Mouse (Mus musculus) limb, embryonic 14.5 days (tissue): Measurements from ENCODE around the gene Gdpd4. TPM values are rescaled to one million over a fixed set of nuclear protein-coding genes. Genes with fewer than 3 reads are reported as not detected.
A peak's percentile ranks its signal among the peaks of the same experiment; 100 is the strongest.

Experiments used
- ATAC-seq: fragments of 200-750 bp; cut with Nextera tagmentation; 2 replicates; pipeline ENCODE4 v1.8.0; 2017; ENCODE audit warnings: low read depth, moderate number of reproducible peaks, moderate TSS enrichment; ENCODE audit not compliant: low FRiP score
- DNase-seq: peaks from one replicate; pipeline ENCODE4 v3.0.0-alpha.2; 2015; ENCODE audit warnings: low spot score
- H3K27ac ChIP-seq: fragments of 300-500 bp; sonication (generic); replicated peaks from 2 replicates; pipeline ENCODE4 v1.5.1; 2014; ENCODE audit warnings: low read depth, mild to moderate bottlenecking, low read length, moderate library complexity, mixed read lengths
- H3K27me3 ChIP-seq: fragments of 300-500 bp; sonication (generic); 2 replicates; pipeline ENCODE4 v1.6.1; 2014; ENCODE audit warnings: low read length, mixed read lengths; ENCODE audit not compliant: control insufficient read depth, insufficient read depth
- H3K36me3 ChIP-seq: fragments of 300-500 bp; sonication (generic); 2 replicates; pipeline ENCODE4 v1.6.1; 2014; ENCODE audit warnings: mild to moderate bottlenecking, low read length, moderate library complexity, mixed read lengths; ENCODE audit not compliant: control insufficient read depth, insufficient read depth
- H3K4me1 ChIP-seq: fragments of 300-500 bp; sonication (generic); 2 replicates; pipeline ENCODE4 v1.6.1; 2014; ENCODE audit warnings: antibody characterized with exemption, low read length, mixed read lengths; ENCODE audit not compliant: control insufficient read depth, insufficient read depth
- H3K4me2 ChIP-seq: fragments of 300-500 bp; sonication (generic); replicated peaks from 2 replicates; pipeline ENCODE4 v1.6.1; 2014; ENCODE audit warnings: low read depth, mild to moderate bottlenecking, low read length, moderate library complexity; ENCODE audit not compliant: severe bottlenecking
- H3K4me3 ChIP-seq: fragments of 300-500 bp; sonication (generic); replicated peaks from 2 replicates; pipeline ENCODE4 v1.5.1; 2014; ENCODE audit warnings: low read length
- H3K9ac ChIP-seq: fragments of 300-500 bp; sonication (generic); 2 replicates; pipeline ENCODE4 v1.6.1; 2014; ENCODE audit warnings: mild to moderate bottlenecking, low read depth, low read length, moderate library complexity; ENCODE audit not compliant: severe bottlenecking
- H3K9me3 ChIP-seq: fragments of 300-500 bp; sonication (generic); 2 replicates; pipeline ENCODE4 v1.6.1; 2016; ENCODE audit warnings: low read length; ENCODE audit not compliant: control insufficient read depth
- POLR2A ChIP-seq: fragments of 200-500 bp; IDR thresholded peaks from 2 replicates; pipeline ENCODE4 v1.8.0; 2012; ENCODE audit warnings: inconsistent platforms, mild to moderate bottlenecking, moderate library complexity, borderline replicate concordance; ENCODE audit not compliant: insufficient read depth, insufficient read length; ENCODE audit errors: extremely low read depth
- WGBS: fragments of 180-500 bp; shearing (Covaris S2); extraction: QIAGEN DNeasy Blood & Tissue Kit; methylation state at CpG from one replicate; pipeline ENCODE4 v1.1.7; 2014; 5-methylcytosine and 5-hydroxymethylcytosine counted together
- polyA plus RNA-seq, 2 experiments: library from polyadenylated mRNA; depleted of rRNA in 1 of 2; stranded (reverse) in 1 of 2; unstranded in 1 of 2; fragments of >200 nt; fragmentation: Nextera tagmentation in 1 of 2; extraction: Ambion mirVana in 1 of 2; gene quantifications; 2 replicates each; pipeline versions ENCODE4 v1.2.1 to v1.2.3; 2012 to 2014

Gene Gdpd4
- polyA plus RNA-seq, 2 experiments: not detected

DNA sequence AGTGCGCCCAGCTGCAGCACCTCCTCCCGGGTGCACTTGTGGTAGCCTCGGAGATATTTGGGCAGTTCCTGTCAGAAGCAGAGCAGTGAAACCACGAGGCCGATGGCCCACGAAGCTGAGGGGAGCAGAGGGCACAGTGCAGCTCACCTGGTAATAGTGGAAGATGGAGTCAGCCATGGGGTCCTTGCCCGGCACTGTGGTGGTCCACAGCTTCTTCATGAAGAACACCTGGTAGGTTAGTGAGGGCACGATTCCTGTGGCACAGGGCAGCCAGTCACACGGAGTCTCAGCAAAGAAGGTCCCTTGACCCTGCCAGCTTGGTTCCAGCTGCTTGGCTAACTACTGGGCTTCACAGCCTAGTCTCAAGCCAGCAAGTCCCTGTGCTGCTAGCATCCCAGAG lies 134.7 kb downstream of the Gdpd4 start:
- ATAC-seq (no peak), DNase-seq (no peak)
- Histone ChIP-seq H3K4me3 (no peak overlapping the region), H3K36me3 (no peaks in the 10 kb centered on the region), H3K27ac (no peak overlapping the region), H3K9me3 (no peaks in the 10 kb centered on the region), H3K27me3 (no peaks in the 10 kb centered on the region), H3K9ac (no peak overlapping the region), H3K4me2 (no peak overlapping the region), H3K4me1 (no peaks in the 10 kb centered on the region)
- no peak for TF ChIP-seq POLR2A
- WGBS: 85% methylated on average over 9 of the region's 9 CpGs

DNA sequence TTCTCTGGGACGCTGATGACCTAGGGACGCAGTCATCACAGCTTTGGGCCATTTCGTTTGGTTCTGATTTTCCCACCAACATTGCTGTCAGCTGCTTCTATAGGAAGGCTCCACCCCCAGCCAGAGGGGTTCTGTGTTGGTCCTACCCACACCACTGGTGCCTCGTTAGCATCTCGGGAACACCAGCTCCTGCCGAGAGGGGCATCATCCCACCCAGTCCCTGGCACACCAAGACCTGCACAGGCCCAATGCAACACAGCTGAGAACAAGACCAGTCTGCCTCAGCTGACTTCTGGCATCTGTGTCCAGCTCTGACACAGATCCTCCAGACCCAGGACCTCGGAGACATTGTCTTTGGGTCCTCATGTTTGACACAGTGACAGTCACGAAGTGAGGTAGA lies 135.2 kb downstream of the Gdpd4 start:
- no peaks in the 10 kb centered on the region for H3K4me1 ChIP-seq
- H3K9me3 ChIP-seq: no peaks in the 10 kb centered on the region
- H3K27me3 ChIP-seq: no peaks in the 10 kb centered on the region
- H3K27ac ChIP-seq: no peak overlapping the region
- no peak for TF ChIP-seq POLR2A
- H3K4me3 ChIP-seq: no peak overlapping the region
- ATAC-seq: no peak
- no peak for DNase-seq
- no peak overlapping the region for H3K9ac ChIP-seq
- 79% methylated on average over 8 of the region's 8 CpGs for WGBS
- no peak overlapping the region for H3K4me2 ChIP-seq
- no peaks in the 10 kb centered on the region for H3K36me3 ChIP-seq

DNA sequence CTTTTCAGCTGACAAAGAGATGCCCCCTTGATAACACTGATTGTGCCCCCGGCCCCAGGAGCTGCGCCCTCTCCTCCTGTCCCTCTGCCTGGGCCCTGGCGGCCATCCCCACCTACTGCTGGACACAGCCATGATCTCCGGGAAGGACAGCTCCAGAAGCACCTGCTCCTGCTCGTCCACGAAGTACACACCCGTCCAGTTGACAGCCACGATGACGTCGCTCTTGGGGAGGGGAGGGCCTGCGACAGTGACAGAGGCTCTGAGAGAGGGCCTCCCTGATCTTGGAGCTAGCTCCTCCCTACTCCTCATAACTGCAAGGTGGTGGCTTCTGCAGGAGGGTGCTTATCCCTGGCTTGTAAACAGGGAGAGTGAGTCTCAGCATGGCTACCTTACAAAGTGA lies 146.5 kb downstream of the Gdpd4 start:
- Histone ChIP-seq H3K27ac (no peak overlapping the region), H3K9me3 (no peaks in the 10 kb centered on the region), H3K4me2 (no peak overlapping the region), H3K4me1 (no peaks in the 10 kb centered on the region), H3K27me3 (no peaks in the 10 kb centered on the region), H3K36me3 (no peaks in the 10 kb centered on the region), H3K4me3 (no peak overlapping the region), H3K9ac (no peak overlapping the region)
- WGBS: 85% methylated on average over 11 of the region's 11 CpGs
- ATAC-seq (no peak), DNase-seq (no peak)
- no peak for TF ChIP-seq POLR2A

DNA sequence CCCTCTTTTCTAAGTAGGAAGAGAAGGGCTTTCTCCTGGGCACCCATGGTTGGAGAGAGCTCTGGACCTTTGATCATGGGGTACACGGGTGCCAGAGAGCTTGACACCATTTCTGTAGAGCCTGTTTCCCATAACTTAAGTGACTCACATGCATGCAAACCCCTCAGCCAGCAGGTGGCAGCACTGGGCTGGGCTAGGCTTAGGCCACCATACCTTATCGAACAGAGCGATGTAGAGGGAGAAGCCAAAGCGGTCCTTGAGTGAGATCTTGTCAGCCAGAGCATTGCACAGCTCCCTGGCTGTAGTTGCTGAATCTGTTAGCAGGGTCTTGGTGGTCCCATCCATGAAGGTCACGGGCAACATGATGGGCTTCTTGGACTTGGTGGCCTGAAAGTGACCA lies 151.9 kb downstream of the Gdpd4 start:
- Histone ChIP-seq H3K9ac (no peak overlapping the region), H3K4me1 (no peaks in the 10 kb centered on the region), H3K27ac (no peak overlapping the region), H3K9me3 (no peaks in the 10 kb centered on the region), H3K4me3 (no peak overlapping the region), H3K27me3 (no peaks in the 10 kb centered on the region), H3K36me3 (peaks cover 4% of the 10 kb centered on the region; the same call in 1 of the 2 replicates), H3K4me2 (no peak overlapping the region)
- ATAC-seq (peak; percentile 42; the same call in 1 of the 2 replicates), DNase-seq (peak; percentile 89)
- TF ChIP-seq POLR2A: no peak
- 29% methylated on average over 5 of the region's 5 CpGs for whole genome bisulfite sequencing

DNA sequence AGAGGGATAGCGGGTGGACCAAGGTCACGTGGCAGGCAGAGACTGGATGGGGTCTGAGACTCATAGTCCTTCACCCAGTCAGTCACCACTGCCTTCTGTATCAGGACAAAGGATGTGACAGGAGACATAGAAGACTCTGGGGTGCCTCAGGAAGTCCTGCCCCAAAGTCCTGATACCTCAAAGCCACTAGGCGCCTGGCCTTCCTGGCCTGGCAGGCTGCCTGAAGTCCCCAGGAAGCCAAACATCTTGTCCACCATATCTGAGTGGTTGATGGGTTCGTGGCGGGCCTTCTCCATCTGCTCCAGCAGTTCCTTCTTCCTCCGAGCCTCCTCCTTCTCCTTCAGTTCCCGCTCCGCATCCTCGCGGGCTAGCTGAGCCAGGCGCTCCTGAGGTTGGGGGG lies 157.7 kb downstream of the Gdpd4 start:
- no peak for ATAC-seq
- WGBS: 90% methylated on average over 11 of the region's 11 CpGs
- Histone ChIP-seq H3K27me3 (no peaks in the 10 kb centered on the region), H3K4me1 (no peaks in the 10 kb centered on the region), H3K9me3 (no peaks in the 10 kb centered on the region), H3K27ac (no peak overlapping the region), H3K4me3 (no peak overlapping the region), H3K36me3 (peaks cover 6% of the 10 kb centered on the region; the same call in 1 of the 2 replicates), H3K4me2 (no peak overlapping the region), H3K9ac (no peak overlapping the region)
- TF ChIP-seq POLR2A: no peak
- DNase-seq: no peak

DNA sequence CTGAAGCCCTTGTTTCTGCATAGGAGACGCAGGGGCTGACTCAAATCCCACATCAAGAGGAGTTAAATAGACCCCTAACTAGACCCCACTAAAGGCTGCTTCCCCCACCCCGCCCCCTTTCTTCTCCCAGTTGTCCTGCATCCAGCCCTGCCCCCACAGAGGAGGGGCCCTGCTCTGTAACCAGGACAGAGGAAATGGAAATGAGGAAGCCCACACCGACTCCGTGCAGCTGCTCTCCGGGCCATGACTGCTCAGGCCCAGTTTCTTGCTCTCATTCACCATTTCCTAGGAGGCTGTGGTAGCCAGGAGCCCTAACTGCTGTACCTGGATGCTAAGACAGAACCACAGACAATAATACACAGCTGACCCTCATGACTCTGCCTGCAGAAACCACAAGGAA lies 162.6 kb downstream of the Gdpd4 start:
- DNase-seq (no peak), ATAC-seq (no peak)
- TF ChIP-seq POLR2A: no peak
- H3K36me3 ChIP-seq: peaks cover 2% of the 10 kb centered on the region; the same call in 1 of the 2 replicates
- no peaks in the 10 kb centered on the region for H3K27me3 ChIP-seq
- no peaks in the 10 kb centered on the region for H3K9me3 ChIP-seq
- peaks cover 11% of the 10 kb centered on the region for H3K4me1 ChIP-seq
- WGBS: 25% methylated on average over 5 of the region's 5 CpGs
- H3K4me2 ChIP-seq: no peak overlapping the region
- no peak overlapping the region for H3K9ac ChIP-seq
- no peak overlapping the region for H3K4me3 ChIP-seq
- no peak overlapping the region for H3K27ac ChIP-seq
